Mouse (Mus musculus): ENCODE measurements at regions not wholly inside any gene's neighbourhood (a gene's known extent, or its start where the extent isn't known, plus 50 kb on each side); places are given as distances from the start of the nearest gene placed in this dataset.

GRCm38 (mm10) chr7:125254302-125254701, 190.2 kb upstream of the Kdm8 start:
- H3K27me3 ChIP-seq (ENCODE audit: control insufficient read depth in 1 of 2, insufficient read depth in 2 of 2, low read length in 2 of 2) = no peaks in the 10 kb centered on the region
- DNase-seq (ENCODE audit: low read depth, low spot score) = no peak
- TF ChIP-seq GATA1 (IDR thresholded peaks at IDR 0.05; ENCODE audit: low read depth, low read length) (no peak), BHLHE40 (IDR thresholded peaks at IDR 0.05; ENCODE audit: borderline replicate concordance, low read depth, low read length) (no peak), MYC (IDR thresholded peaks at IDR 0.05; ENCODE audit: low read depth, low read length) (no peak), MEF2A (IDR thresholded peaks at IDR 0.05; ENCODE audit: extremely low read depth, insufficient replicate concordance, low read depth, low read length, poor library complexity, severe bottlenecking) (no peak), E2F4 (IDR thresholded peaks at IDR 0.05; ENCODE audit: borderline replicate concordance, low read depth, low read length) (no peak), POLR2A (IDR thresholded peaks at IDR 0.05; ENCODE audit: control insufficient read depth in 1 of 2, insufficient read depth in 1 of 2, low read depth in 1 of 2, low read length in 2 of 2, poor library complexity in 1 of 2) (no peak)

GRCm38 (mm10) chr7:125259016-125259415, 185.5 kb upstream of the Kdm8 start:
- H3K27me3 ChIP-seq (ENCODE audit: control insufficient read depth in 1 of 2, insufficient read depth in 2 of 2, low read length in 2 of 2) = no peaks in the 10 kb centered on the region
- DNase-seq (ENCODE audit: low read depth, low spot score) = no peak
- no peak overlapping the region for H3K4me3 ChIP-seq (ENCODE audit: control insufficient read depth in 1 of 2, insufficient read depth in 1 of 2, low read depth in 2 of 2, low read length in 2 of 2)
- TF ChIP-seq POLR2AphosphoS2 (IDR thresholded peaks at IDR 0.05; ENCODE audit: low read length) (no peak), ZMIZ1 (IDR thresholded peaks at IDR 0.05; ENCODE audit: low read depth, low read length) (no peak), CTCF (IDR thresholded peaks at IDR 0.05 in 2 of 3, conservative IDR thresholded peaks at IDR 0.05 in 1 of 3; ENCODE audit: control insufficient read depth in 1 of 3, insufficient read depth in 1 of 3, low read depth in 2 of 3, low read length in 3 of 3, poor library complexity in 1 of 3, severe bottlenecking in 1 of 3) (no peak), GABPA (IDR thresholded peaks at IDR 0.05; ENCODE audit: low read depth, low read length) (no peak), CHD2 (IDR thresholded peaks at IDR 0.05; ENCODE audit: low read length) (no peak), MEF2A (IDR thresholded peaks at IDR 0.05; ENCODE audit: extremely low read depth, insufficient replicate concordance, low read depth, low read length, poor library complexity, severe bottlenecking) (no peak), RAD21 (IDR thresholded peaks at IDR 0.05; ENCODE audit: low read depth, low read length) (no peak), POLR2AphosphoS5 (IDR thresholded peaks at IDR 0.05; ENCODE audit: borderline replicate concordance, low read depth, low read length) (no peak), USF2 (IDR thresholded peaks at IDR 0.05; ENCODE audit: borderline replicate concordance in 1 of 2, insufficient read depth in 1 of 2, low read depth in 1 of 2, low read length in 2 of 2) (no peak), UBTF (IDR thresholded peaks at IDR 0.05; ENCODE audit: borderline replicate concordance, insufficient read depth, low read depth, low read length) (no peak)
- no peaks in the 10 kb centered on the region for H3K9me3 ChIP-seq (replicated peaks; ENCODE audit: insufficient read depth, low read length)
- H3K36me3 ChIP-seq (ENCODE audit: control insufficient read depth in 1 of 2, insufficient read depth in 2 of 2, low read length in 2 of 2) = no peaks in the 10 kb centered on the region
- no peak overlapping the region for H3K27ac ChIP-seq (ENCODE audit: control insufficient read depth, low read depth, low read length)
- H3K79me2 ChIP-seq (ENCODE audit: control insufficient read depth, insufficient read depth, low read length, poor library complexity) = no peaks in the 10 kb centered on the region
- H3K4me1 ChIP-seq (ENCODE audit: control insufficient read depth in 1 of 2, insufficient read depth in 2 of 2, low read length in 2 of 2) = no peaks in the 10 kb centered on the region
- no peak overlapping the region for H3K9ac ChIP-seq (ENCODE audit: control insufficient read depth, low read depth, low read length, poor library complexity, severe bottlenecking)

More at GRCm38 (mm10) chr7:125254302-125254701, 190.2 kb upstream of the Kdm8 start:
- H3K9me3 ChIP-seq (replicated peaks; ENCODE audit: insufficient read depth, low read length) = no peaks in the 10 kb centered on the region
- no peaks in the 10 kb centered on the region for H3K4me1 ChIP-seq (ENCODE audit: control insufficient read depth in 1 of 2, insufficient read depth in 2 of 2, low read length in 2 of 2)
- H3K36me3 ChIP-seq (ENCODE audit: control insufficient read depth in 1 of 2, insufficient read depth in 2 of 2, low read length in 2 of 2) = no peaks in the 10 kb centered on the region
- H3K79me2 ChIP-seq (ENCODE audit: control insufficient read depth, insufficient read depth, low read length, poor library complexity) = no peaks in the 10 kb centered on the region
- no peak overlapping the region for H3K9ac ChIP-seq (ENCODE audit: control insufficient read depth, low read depth, low read length, poor library complexity, severe bottlenecking)
- H3K4me3 ChIP-seq (ENCODE audit: control insufficient read depth in 1 of 2, insufficient read depth in 1 of 2, low read depth in 2 of 2, low read length in 2 of 2) = no peak overlapping the region
- no peak overlapping the region for H3K27ac ChIP-seq (ENCODE audit: control insufficient read depth, low read depth, low read length)

Data from MEL (cell line).